ENCODE assay signal across 26 mouse cellular contexts in the genomic region with DNA sequence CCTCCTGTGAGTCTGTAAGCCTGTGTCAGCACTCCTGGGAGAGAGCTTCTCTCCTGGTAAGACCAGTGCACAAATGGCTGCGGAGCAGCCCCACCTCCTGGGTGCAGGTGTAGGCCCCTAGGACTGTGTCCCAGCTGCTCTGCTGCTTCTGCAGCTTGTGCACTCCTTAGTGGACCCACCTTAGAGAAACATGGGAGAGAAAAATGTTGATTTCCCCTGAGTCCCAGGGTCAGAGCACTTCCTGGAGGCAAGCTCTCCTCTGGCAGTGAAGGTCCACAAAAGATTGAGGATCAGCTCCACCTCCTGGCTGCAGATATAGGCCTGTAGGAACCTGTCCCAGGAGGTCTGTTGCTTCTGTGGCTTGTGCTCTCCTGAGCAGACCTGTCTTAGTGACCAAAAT.
DNase-seq lines count a peak whose midpoint lies in the region; ATAC-seq lines count a peak whose summit lies in the region.
"Had no signal": no experiment of that assay in that cellular context is flagged by ENCODE, and none has a peak within 500 bp of the region (broad histone marks: within the 10 kb centered on the region; RNA-seq: fewer than 3 reads in every experiment).

No protein-coding gene starts in this region.

- H3K9me3 ChIP-seq in stomach, embryonic 15.5 days = no peaks in the 10 kb centered on the region
- H3K9me3 ChIP-seq: hindbrain, embryonic 10.5 days; hindbrain, embryonic 15.5 days; limb, embryonic 13.5 days had no signal

- ATAC-seq in stomach, embryonic 15.5 days (ENCODE audit: insufficient read depth, low FRiP score, low read depth) = peak; percentile 78
- ATAC-seq: forebrain, embryonic 14.5 days; inflammation-experienced regulatory T-cells, adult 6 months had no signal

- no peaks in the 10 kb centered on the region for H3K27me3 ChIP-seq in stomach, embryonic 15.5 days (replicated peaks)
- H3K27me3 ChIP-seq: hindbrain, embryonic 15.5 days; limb, embryonic 13.5 days had no signal

- WGBS in stomach, embryonic 15.5 days = 87% methylated on average over 1 of the region's 1 CpGs

- peak; percentile 4 for DNase-seq in kidney, postnatal 10 days
- no peak for DNase-seq in kidney, postnatal 25 days
- DNase-seq in urinary bladder, postnatal 36 days (ENCODE audit: low spot score in 2 of 2) = peak; percentile 5 to 20
- no peak for DNase-seq in urinary bladder, adult 2 months (ENCODE audit: low spot score)
- DNase-seq in thymus, adult 18-20 months = no peak
- DNase-seq: adrenal gland, postnatal 36 days; B cell, adult 2 months; cerebellum, adult 2 months; cerebellum, postnatal 25 days; gastrocnemius, postnatal 14 days; kidney, adult 9 months; kidney, postnatal 36 days; midbrain, embryonic 14.5 days; retina, postnatal 1 day; right cerebral cortex, postnatal 14 days; thymus, postnatal 4 days had no signal

- H3K4me1 ChIP-seq in stomach, embryonic 15.5 days = no peaks in the 10 kb centered on the region
- H3K4me1 ChIP-seq: hindbrain, embryonic 10.5 days; hindbrain, embryonic 15.5 days; limb, embryonic 13.5 days had no signal

- H3K27ac ChIP-seq in stomach, embryonic 15.5 days = no peak overlapping the region
- H3K27ac ChIP-seq: hindbrain, embryonic 10.5 days; hindbrain, embryonic 15.5 days; layer of hippocampus, adult 2 months; left cerebral cortex, adult 2 months; limb, embryonic 13.5 days had no signal

- H3K36me3 ChIP-seq in stomach, embryonic 15.5 days = no peaks in the 10 kb centered on the region
- H3K36me3 ChIP-seq: hindbrain, embryonic 10.5 days; hindbrain, embryonic 15.5 days; limb, embryonic 13.5 days had no signal

- H3K9ac ChIP-seq in stomach, embryonic 15.5 days = no peak overlapping the region
- H3K9ac ChIP-seq: hindbrain, embryonic 15.5 days; limb, embryonic 13.5 days had no signal

- no peak overlapping the region for H3K4me2 ChIP-seq in stomach, embryonic 15.5 days
- H3K4me2 ChIP-seq: heart, embryonic 11.5 days; hindbrain, embryonic 15.5 days; limb, embryonic 13.5 days; liver, embryonic 11.5 days had no signal

- H3K4me3 ChIP-seq in stomach, embryonic 15.5 days (replicated peaks) = no peak overlapping the region
- H3K4me3 ChIP-seq: hindbrain, embryonic 10.5 days; hindbrain, embryonic 15.5 days; layer of hippocampus, adult 2 months; left cerebral cortex, adult 2 months; limb, embryonic 13.5 days had no signal

Comparison
In these comparisons a context has a peak if more than half of its experiments do, and no peak if none do; other contexts are left out.
1. DNase-seq: peak in kidney, postnatal 10 days (single experiment) and urinary bladder, postnatal 36 days (2 of 2); none in kidney, postnatal 25 days (0 of 2), urinary bladder, adult 2 months (single experiment) and thymus, adult 18-20 months (0 of 2).